Mouse (Mus musculus) small intestine, adult 2 months (tissue): ENCODE data around the gene Snd1.

Experiments used
- CTCF ChIP-seq: fragments of 200-500 bp; IDR thresholded peaks from 2 replicates; pipeline ENCODE4 v1.5.1; 2012; ENCODE audit warnings: low read depth, mild to moderate bottlenecking, control low read depth, inconsistent platforms, low read length, moderate library complexity, mixed read lengths; ENCODE audit not compliant: insufficient replicate concordance, insufficient read length; ENCODE audit errors: extremely low read depth
- POLR2A ChIP-seq: fragments of 200-500 bp; IDR thresholded peaks from 2 replicates; pipeline ENCODE4 v1.6.1; 2012; ENCODE audit warnings: low read depth, mild to moderate bottlenecking, control low read depth, inconsistent platforms, low read length, moderate library complexity

- no peak for TF ChIP-seq POLR2A
- no peak for TF ChIP-seq CTCF
Measured at GRCm38 (mm10) chr6:28965264-28965663, 490.3 kb downstream of the Snd1 start.
